Mouse (Mus musculus) cortical plate, adult 2 months (tissue): ENCODE measurements around the gene Krtap5-2.

Experiments used
- CTCF ChIP-seq: fragments of 200-500 bp; IDR thresholded peaks from 2 replicates; pipeline ENCODE4 v1.5.1; 2011; ENCODE audit warnings: mild to moderate bottlenecking, control low read depth, low read length; ENCODE audit not compliant: insufficient read depth; ENCODE audit errors: extremely low read depth
- POLR2A ChIP-seq: fragments of 200-500 bp; IDR thresholded peaks from 2 replicates; pipeline ENCODE4 v1.6.1; 2011; ENCODE audit warnings: mild to moderate bottlenecking, low read length, control low read depth; ENCODE audit not compliant: insufficient read depth; ENCODE audit errors: extremely low read depth

GRCm38 (mm10) chr7:142148633-142149032, 27.2 kb downstream of the Krtap5-2 start:
- no peak for TF ChIP-seq POLR2A
- TF ChIP-seq CTCF, result no peak
